Mouse (Mus musculus) right cerebral cortex, adult 2 months (tissue): ENCODE measurements at regions not wholly inside any gene's neighbourhood (a gene's known extent, or its start where the extent isn't known, plus 50 kb on each side); places are given as distances from the start of the nearest gene placed in this dataset.

Experiments used
- DNase-seq, 2 experiments: peaks; one replicate each; pipeline ENCODE4 v3.0.0; 2021 to 2022; ENCODE audit warnings: low spot score in 2 of 2

- no peak for DNase-seq
Measured at GRCm38 (mm10) chrX:80799740-80800139, 270.8 kb upstream of the Tmem47 start.

GRCm38 (mm10) chrX:80800271-80800670, 270.2 kb upstream of the Tmem47 start:
- DNase-seq: peak; percentile 10 to 22
